Mouse (Mus musculus): ENCODE data around the gene Nsun4. TPM values are rescaled to one million over a fixed set of nuclear protein-coding genes. Genes with fewer than 3 reads are reported as not detected.
A peak's percentile ranks its signal among the peaks of the same experiment; 100 is the strongest.

Nsun4 gene
- polyA plus RNA-seq (2015; fragmentation: Nextera tagmentation; extraction: Ambion mirVana): 19.8 and 20.0 TPM in 2 replicates

DNA sequence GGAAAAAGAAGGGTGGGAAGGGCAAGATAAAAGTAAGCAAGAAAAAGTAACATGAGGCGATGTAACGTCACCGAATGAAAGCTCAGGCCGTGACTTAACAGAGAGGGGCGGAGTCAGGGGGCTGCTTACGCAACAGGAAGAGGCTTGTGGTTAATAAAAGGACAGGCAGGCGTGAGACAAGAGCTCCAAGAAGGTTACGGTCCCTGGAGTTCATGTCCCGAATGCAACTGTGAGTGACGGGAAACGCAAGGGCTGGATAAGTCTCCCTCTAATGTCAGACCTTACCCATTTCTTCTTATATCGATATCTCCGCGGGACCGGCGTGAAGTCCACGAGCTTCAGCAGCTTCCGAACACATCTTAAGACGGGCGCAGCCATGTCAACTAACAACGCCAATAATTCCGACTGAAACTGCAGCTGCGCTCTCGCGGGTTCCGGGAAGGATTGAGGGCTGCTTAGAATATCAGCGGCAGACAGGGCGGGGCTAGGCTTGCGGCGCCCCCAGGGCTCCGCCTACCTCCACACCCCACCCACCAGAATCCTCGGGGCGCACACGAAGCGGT, at the start of gene Nsun4:
Gene Nsun4, minus strand, starts transcription at position 478 of the 563 bp plus-strand sequence.
- Histone ChIP-seq H3K36me3 (peaks cover 4% of the 10 kb centered on the region; the same call in 1 of the 2 replicates), H3K4me2 (replicated peaks) (peak within 1 kb of the TSS; percentile 83), H3K4me3 (peak within 1 kb of the TSS; percentile 64), H3K27ac (peak within 1 kb of the TSS; percentile 90), H3K4me1 (peaks cover 7% of the 10 kb centered on the region), H3K9me3 (no peaks in the 10 kb centered on the region), H3K9ac (peak within 1 kb of the TSS; percentile 69), H3K27me3 (no peaks in the 10 kb centered on the region)
- peak; percentile 97 for ATAC-seq (ENCODE audit: low FRiP score, low read depth)
- under 1% methylated on average over 35 of the region's 35 CpGs for WGBS

DNA sequence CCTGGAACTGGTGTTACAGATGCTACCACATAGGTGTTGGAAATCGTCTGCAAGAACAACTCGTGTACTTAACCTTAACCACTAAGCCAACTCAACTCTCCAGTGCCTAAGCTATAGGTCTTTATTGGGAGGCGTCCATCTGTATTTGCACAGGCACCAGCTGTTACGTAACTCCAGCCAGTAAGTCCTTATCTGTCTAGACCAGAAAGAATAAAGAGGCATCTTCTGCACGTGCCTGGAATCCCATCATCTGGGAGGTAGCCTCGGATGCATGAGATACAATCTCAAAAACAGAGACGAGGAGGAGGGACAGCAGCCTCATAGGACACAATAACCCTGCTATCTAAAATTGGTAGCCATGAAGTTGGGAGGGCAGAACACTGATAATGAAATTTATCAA, 47.3 kb upstream of the Nsun4 start:
- Histone ChIP-seq H3K4me1 (no peaks in the 10 kb centered on the region), H3K9me3 (no peaks in the 10 kb centered on the region), H3K27me3 (no peaks in the 10 kb centered on the region), H3K4me3 (no peak overlapping the region), H3K9ac (no peak overlapping the region), H3K4me2 (replicated peaks) (no peak overlapping the region), H3K36me3 (peaks cover 94% of the 10 kb centered on the region), H3K27ac (no peak overlapping the region)
- 91% methylated on average over 7 of the region's 7 CpGs for WGBS
- no peak for ATAC-seq (ENCODE audit: low FRiP score, low read depth)

DNA sequence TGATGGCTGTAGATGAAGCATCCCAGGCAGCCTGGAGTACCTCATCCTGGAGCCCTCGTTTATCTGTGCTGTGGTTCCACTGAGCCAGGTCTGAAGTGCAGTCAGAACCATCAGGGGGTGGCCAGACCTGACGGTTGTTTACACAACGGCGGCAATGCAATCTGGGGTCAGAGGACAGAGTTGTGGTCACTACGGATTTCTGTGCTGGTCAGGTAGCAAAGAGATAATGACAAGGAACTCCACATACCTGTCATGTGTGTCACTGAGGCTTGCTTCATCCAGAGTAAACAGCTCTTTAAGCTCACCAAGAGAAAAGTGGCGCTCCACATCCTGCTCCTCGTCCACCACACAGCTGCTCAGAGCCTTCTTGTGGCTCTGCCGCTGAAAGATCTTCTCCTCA, 43.5 kb upstream of the Nsun4 start:
- H3K4me1 ChIP-seq: no peaks in the 10 kb centered on the region
- ATAC-seq (ENCODE audit: low FRiP score, low read depth): no peak
- no peak overlapping the region for H3K4me2 ChIP-seq (replicated peaks)
- no peaks in the 10 kb centered on the region for H3K9me3 ChIP-seq
- H3K36me3 ChIP-seq: peaks cover 98% of the 10 kb centered on the region
- no peaks in the 10 kb centered on the region for H3K27me3 ChIP-seq
- 78% methylated on average over 8 of the region's 8 CpGs for WGBS
- no peak overlapping the region for H3K4me3 ChIP-seq
- no peak overlapping the region for H3K27ac ChIP-seq
- no peak overlapping the region for H3K9ac ChIP-seq

DNA sequence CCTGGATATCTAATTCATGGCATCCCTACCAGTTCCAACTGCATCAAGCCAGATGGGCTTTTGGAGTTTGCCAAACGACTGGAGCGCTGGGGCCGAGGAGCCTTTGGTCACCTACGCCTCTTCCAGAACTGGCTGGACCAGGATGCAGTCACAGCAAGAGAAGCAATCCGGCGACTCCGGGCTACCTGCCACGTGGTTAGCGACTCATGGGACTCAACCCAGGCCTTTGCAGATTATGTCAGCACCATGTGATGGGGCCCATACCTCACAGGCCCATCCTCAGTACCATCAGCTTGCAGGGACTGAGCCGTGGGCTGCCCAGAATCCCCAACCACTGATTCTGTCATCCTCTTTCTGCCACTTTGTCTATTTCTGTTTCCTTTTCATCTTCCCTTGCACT, 42.6 kb upstream of the Nsun4 start:
- no peak overlapping the region for H3K9ac ChIP-seq
- H3K9me3 ChIP-seq: no peaks in the 10 kb centered on the region
- 89% methylated on average over 10 of the region's 10 CpGs for WGBS
- H3K27ac ChIP-seq: no peak overlapping the region
- no peak overlapping the region for H3K4me2 ChIP-seq (replicated peaks)
- peaks cover 99% of the 10 kb centered on the region for H3K36me3 ChIP-seq
- no peaks in the 10 kb centered on the region for H3K4me1 ChIP-seq
- no peaks in the 10 kb centered on the region for H3K27me3 ChIP-seq
- H3K4me3 ChIP-seq: no peak overlapping the region
- ATAC-seq (ENCODE audit: low FRiP score, low read depth): no peak

DNA sequence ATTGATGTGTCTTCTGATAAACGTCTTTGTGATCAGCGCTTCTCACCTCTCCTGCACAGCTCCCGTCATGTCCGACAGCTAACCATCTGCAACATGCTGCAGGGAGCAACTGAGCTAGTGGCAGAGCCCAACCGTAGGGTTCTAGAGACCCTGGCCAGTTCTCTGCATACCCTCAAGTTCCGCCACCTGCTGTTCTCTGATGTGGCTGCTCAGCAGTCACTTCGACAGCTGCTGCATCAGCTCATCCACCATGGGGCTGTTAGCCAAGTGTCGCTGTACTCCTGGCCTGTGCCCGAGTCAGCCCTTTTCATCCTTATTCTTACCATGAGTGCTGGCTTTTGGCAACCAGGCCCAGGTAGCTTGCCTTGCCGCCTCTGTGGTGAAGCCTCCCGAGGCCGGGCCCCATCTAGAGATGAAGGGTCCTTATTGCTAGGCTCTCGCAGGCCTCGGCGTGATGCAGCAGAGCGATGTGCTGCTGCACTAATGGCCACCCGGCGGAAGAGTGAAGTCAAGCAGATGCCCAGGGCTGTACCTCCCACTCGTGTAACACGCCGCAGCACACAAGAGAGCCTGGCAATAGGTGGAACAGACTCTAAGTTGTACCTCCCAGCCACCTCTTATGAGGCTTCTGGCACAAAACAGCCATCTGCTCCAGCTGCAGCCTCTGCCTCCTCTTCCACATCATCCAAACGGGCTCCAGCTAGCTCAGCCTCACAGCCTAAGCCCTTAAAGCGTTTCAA, 35.0 kb upstream of the Nsun4 start:
- no peak; the same call in 1 of the 2 replicates for ATAC-seq (ENCODE audit: low FRiP score, low read depth)
- H3K36me3 ChIP-seq: peaks cover 95% of the 10 kb centered on the region

DNA sequence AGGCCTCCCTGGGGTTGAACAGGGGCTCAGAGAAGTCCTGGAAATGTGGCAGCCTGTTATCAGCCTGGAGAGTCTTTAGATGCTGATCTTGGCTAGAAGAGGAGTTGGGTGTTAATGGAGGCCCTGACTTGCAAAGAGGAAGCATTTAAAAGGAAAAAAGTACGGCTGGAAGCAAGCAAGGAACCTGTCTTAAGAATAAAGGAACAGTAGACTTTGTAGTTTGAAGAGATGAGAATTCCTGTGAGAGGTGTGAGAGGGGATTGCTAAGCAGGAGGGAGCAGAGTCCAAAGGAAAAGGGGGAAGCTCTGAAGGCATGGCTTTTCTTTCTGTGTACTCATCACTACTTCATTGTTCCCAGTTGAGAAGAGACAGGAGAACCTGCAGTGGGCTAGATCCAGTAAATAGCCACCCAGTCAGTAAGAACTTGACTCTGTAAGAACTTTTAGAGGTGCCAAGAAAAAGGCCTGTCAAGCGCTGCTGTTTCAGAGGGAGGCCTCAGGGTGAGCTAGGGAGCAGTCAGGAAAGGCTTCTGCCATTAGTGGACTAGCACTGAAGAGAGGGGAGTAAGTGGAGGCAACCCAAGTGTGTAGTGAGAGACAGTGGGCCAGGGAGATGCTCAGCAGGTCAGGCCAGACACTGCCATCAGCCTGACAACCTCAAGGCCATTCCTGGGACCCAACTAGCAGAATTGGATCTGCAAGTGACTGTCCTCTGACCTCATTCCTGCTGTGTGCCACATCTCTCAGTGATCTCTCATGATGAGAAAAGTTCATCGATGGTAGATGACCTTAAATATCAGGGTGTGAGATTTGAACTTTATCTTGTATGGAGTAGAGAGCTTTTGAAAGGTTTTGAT, 23.8 kb upstream of the Nsun4 start:
- Histone ChIP-seq H3K4me2 (replicated peaks) (peak overlapping the region; percentile 91), H3K4me1 (peaks cover 27% of the 10 kb centered on the region), H3K27me3 (no peaks in the 10 kb centered on the region), H3K36me3 (peaks cover 32% of the 10 kb centered on the region), H3K4me3 (peak overlapping the region; percentile 99), H3K27ac (peak overlapping the region; percentile 98), H3K9ac (peak overlapping the region; percentile 100), H3K9me3 (no peaks in the 10 kb centered on the region)
- 52% methylated on average over 3 of the region's 3 CpGs for WGBS
- ATAC-seq (ENCODE audit: low FRiP score, low read depth): no peak

More for the DNA sequence above, 35.0 kb upstream of the Nsun4 start:
- Histone ChIP-seq H3K27me3 (no peaks in the 10 kb centered on the region), H3K9ac (no peak overlapping the region), H3K9me3 (no peaks in the 10 kb centered on the region), H3K4me1 (no peaks in the 10 kb centered on the region), H3K4me2 (replicated peaks) (no peak overlapping the region), H3K27ac (no peak overlapping the region), H3K4me3 (no peak overlapping the region)
- 87% methylated on average over 23 of the region's 23 CpGs for whole genome bisulfite sequencing

DNA sequence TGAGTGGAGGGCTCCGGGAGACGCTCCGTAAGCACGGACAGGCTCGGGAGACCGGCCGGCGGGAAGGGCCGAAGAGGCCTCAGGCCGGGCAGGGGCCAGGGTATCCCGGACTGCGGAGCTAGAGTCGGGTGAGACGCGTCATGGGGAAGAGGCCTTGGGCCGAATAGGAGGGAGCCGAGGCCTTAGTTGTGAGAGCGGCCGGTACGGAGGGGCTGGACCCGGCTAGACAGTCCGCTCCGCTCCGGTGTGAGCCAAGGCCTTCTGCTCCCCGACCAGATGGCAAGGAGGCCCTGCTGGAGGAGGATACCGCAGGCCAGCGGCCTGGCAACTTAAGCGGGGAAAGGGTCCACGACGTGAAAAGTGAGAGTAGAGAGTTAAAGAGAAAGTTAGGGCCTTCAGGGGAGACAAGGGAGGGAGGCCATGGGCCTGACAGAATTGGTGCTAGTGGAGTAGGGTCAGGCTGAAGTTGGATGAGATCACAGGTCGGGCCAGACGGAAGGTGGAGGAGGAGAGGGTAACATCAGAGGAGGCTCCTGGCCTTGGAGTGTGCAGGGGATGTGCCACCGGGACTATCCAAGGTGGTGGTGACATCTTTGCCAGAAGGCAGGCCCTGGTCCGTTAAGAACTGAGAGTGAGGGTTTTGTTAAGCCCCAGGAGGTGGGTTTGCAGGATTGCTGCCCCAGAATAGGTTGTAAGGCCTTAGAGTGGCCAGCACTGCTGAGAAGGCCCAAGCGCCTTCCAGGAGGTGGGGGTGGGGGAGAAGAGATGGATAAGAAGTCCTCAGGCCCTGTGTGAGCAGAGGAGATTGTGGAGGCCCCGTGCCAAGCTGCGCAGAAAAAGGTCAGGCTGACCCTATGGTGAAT, 22.9 kb upstream of the Nsun4 start:
- no peaks in the 10 kb centered on the region for H3K9me3 ChIP-seq
- peaks cover 27% of the 10 kb centered on the region for H3K4me1 ChIP-seq
- H3K9ac ChIP-seq: peak overlapping the region; percentile 100
- ATAC-seq (ENCODE audit: low FRiP score, low read depth): peak; percentile 1; the same call in 1 of the 2 replicates
- peak overlapping the region; percentile 98 for H3K27ac ChIP-seq
- peak overlapping the region; percentile 91 for H3K4me2 ChIP-seq (replicated peaks)
- WGBS: 3% methylated on average over 37 of the region's 37 CpGs
- H3K4me3 ChIP-seq: peak overlapping the region; percentile 99
- peaks cover 24% of the 10 kb centered on the region for H3K36me3 ChIP-seq
- H3K27me3 ChIP-seq: no peaks in the 10 kb centered on the region

DNA sequence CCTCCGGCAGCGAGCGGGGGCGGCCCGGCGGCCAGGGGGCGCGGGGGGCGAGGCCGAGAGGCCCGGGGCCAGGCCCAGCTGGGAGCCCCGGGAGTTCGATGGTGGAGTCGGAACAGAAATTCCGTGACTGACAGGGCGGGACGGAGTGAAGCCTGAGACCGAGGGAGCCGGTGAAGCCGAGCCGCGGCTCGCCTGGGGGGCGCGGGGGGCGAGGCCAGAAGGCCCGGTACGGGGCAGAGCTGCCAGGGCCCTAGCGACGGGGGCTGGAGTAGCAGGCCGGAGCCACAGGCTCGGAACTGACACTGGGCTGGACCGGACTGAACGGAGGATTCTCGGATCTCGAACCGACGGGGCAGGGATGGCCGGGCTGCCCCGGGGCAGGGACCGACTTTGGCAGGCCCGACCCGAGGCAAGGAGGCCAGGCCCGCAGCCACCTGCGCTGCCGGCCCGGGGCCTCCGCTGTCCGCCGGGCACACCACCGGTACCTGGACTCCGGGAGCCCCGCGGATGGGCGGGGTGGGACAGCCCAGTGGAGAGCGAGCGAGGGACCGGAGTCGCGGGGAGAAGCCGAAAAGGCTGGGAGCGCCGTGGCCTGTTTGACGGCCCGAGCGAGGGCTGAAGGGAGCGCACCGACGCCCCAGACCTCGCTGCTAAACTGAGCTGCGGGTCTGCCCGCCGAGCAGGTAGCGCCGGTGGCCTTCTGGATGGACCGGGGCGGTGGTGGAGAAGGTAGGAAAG, 22.1 kb upstream of the Nsun4 start:
- Histone ChIP-seq H3K36me3 (peaks cover 16% of the 10 kb centered on the region), H3K4me1 (peaks cover 27% of the 10 kb centered on the region), H3K27ac (peak overlapping the region; percentile 98), H3K4me3 (peak overlapping the region; percentile 99), H3K27me3 (no peaks in the 10 kb centered on the region), H3K4me2 (replicated peaks) (peak overlapping the region; percentile 91), H3K9ac (peak overlapping the region; percentile 100), H3K9me3 (no peaks in the 10 kb centered on the region)
- 0% methylated on average over 68 of the region's 77 CpGs for WGBS
- peak; percentile 65 for ATAC-seq (ENCODE audit: low FRiP score, low read depth)

DNA sequence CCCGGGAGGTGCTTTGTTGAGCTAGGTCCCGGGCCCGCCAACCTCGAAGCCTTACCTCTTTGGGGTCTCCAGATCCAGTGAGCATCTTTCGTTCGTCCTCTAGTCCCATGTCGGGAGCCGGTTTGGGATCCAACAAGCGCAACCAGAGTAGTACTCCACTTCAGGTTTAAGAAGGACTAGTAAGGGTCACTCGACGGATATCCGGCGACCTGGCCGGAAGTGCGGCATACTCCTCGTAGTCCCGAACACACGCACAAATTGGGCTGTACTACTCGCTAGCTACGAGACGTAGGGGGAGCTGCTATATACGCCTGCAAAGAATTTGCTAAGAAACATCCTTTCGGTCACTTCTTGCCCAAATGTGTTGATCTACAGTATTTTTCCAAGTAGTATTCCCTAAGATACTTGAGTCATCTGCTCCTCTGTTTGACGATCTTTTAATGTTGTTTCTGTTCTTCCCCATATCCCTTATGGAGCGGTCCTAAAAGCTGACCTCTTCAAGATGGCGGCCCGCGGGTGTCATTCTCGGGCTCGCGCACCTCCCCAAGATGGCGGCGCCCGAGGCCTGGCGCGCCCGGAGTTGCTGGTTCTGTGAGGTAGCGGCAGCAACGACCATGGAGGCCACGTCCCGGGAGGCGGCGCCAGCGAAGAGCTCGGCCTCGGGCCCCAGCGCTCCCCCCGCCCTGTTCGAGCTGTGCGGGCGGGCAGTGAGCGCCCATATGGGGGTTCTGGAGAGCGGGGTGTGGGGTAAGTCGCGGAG, 21.4 kb upstream of the Nsun4 start, which contains the start of the genes Uqcrh and Lrrc41:
Gene Uqcrh, minus strand, starts transcription at position 211 of the 760 bp plus-strand sequence.
Gene Lrrc41, plus strand, starts transcription at position 409 of the 760 bp plus-strand sequence.
- peak within 1 kb of the TSS; percentile 98 for H3K27ac ChIP-seq
- no peaks in the 10 kb centered on the region for H3K27me3 ChIP-seq
- no peaks in the 10 kb centered on the region for H3K9me3 ChIP-seq
- peak within 1 kb of the TSS; percentile 91 for H3K4me2 ChIP-seq (replicated peaks)
- H3K36me3 ChIP-seq: peaks cover 16% of the 10 kb centered on the region
- ATAC-seq (ENCODE audit: low FRiP score, low read depth): peak; percentile 95
- peaks cover 27% of the 10 kb centered on the region for H3K4me1 ChIP-seq
- peak within 1 kb of the TSS; percentile 100 for H3K9ac ChIP-seq
- peak within 1 kb of the TSS; percentile 99 for H3K4me3 ChIP-seq
- WGBS: under 1% methylated on average over 55 of the region's 55 CpGs

DNA sequence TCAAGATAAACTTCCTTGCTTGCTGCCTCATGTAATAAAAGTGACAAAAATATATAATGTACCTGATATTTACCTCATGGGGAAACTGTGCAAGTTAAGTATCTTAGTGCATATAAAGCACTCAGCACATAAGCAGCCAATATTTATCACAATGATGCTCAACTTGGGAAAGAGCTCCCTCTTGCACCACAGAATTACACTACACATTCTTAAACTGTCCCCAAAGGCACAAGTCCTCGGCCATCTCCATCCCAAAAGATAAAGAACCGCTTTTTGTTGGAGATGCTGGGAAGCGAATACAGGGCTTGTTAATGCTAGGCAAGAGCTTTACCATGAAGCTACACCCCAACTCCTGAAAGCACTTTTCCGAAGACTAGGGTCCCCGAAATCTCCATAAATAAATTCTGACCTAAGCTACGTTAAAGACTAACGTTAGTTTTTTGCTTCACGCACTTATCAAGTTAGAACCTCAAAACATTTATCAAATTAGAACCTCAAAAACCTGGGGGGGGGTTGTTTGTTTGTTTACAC, 20.5 kb upstream of the Nsun4 start:
- 0 out of 2 replicates have a peak overlapping the region, but pooled peaks have one; percentile 98 for H3K27ac ChIP-seq

More for the DNA sequence above, 20.5 kb upstream of the Nsun4 start:
- Histone ChIP-seq H3K4me1 (peaks cover 27% of the 10 kb centered on the region), H3K27me3 (no peaks in the 10 kb centered on the region), H3K36me3 (peaks cover 16% of the 10 kb centered on the region), H3K9ac (peak overlapping the region; percentile 73), H3K4me2 (replicated peaks) (peak overlapping the region; percentile 91), H3K9me3 (no peaks in the 10 kb centered on the region), H3K4me3 (peak overlapping the region; percentile 99)
- ATAC-seq (ENCODE audit: low FRiP score, low read depth): no peak
- WGBS: 1% methylated on average over 8 of the region's 8 CpGs
